Mouse (Mus musculus): ENCODE results near the gene Nrxn3.

Nrxn3 gene

DNA sequence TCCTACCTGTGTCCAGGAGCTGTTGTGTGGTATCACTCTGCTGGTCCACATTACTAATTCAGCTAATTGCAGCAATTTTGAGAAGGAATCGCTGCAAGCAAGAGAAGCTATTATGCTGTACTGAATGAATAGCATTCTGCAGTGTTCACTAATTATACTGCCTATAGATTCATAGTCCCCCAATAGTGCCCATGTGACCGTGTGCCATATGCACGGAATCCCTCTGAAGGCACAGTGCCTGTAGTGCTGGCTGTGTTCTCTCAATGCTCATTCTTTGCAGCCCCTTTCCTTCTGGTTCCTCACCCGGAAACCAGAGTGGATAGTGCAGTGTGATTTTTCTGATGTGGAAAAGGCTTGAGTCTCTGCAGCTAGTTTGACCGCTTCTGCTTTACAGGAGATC lies 1560.3 kb downstream of the Nrxn3 start:
- no peak for DNase-seq (ENCODE audit: low spot score in 2 of 2)

DNA sequence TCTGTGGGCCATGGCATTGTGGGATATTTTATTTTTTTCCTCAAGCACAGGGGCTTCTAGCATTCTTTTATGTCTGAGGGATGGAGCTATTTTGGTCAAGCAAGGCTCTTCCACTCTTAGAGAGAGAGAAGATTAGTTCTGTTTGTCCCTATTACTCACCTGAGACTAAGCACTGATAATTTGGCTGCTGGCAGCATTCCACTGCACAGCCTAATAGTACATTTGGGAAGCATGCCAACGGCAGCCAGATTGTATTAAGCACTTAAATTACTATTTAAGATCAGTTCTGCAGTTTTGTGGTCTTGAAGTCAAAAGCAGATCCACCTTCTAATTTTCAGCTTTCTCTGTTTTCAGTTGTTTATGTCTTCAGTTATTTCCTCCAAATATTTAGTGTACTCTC lies 1580.0 kb downstream of the Nrxn3 start:
- DNase-seq (ENCODE audit: low spot score in 2 of 2) = no peak

DNA sequence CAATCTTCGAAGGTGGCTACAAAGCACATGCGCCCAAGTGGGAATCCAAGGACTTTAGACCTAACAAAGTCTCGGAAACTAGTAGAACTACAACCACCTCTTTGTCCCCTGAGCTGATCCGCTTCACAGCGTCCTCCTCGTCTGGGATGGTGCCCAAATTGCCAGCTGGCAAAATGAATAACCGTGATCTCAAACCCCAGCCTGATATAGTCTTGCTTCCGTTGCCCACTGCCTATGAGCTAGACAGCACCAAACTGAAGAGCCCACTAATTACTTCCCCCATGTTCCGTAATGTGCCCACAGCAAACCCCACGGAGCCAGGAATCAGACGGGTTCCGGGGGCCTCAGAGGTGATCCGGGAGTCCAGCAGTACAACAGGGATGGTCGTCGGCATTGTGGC lies 1609.1 kb downstream of the Nrxn3 start:
- peak in 1 of 2 experiments; percentile 11 for DNase-seq (ENCODE audit: low spot score in 2 of 2)

DNA sequence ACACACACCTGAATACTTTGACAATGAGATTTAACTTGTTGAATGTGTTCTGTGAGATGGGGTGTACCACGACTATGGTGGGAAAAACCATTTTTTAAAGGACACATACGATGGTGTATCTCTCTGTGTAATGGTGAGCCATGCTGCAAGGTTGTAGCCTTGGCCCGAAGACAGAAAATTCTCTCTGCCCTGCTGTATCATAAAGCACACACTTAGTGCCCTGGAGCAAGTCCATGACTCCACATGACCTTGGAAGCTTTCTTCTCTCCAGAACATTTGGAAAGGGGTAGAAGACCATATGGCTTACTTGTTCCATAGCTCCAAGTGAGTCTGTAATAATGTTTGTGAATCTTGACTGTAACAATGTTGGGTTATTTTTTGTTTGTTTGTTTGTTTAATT lies 1609.8 kb downstream of the Nrxn3 start:
- DNase-seq (ENCODE audit: low spot score in 2 of 2) = no peak

DNA sequence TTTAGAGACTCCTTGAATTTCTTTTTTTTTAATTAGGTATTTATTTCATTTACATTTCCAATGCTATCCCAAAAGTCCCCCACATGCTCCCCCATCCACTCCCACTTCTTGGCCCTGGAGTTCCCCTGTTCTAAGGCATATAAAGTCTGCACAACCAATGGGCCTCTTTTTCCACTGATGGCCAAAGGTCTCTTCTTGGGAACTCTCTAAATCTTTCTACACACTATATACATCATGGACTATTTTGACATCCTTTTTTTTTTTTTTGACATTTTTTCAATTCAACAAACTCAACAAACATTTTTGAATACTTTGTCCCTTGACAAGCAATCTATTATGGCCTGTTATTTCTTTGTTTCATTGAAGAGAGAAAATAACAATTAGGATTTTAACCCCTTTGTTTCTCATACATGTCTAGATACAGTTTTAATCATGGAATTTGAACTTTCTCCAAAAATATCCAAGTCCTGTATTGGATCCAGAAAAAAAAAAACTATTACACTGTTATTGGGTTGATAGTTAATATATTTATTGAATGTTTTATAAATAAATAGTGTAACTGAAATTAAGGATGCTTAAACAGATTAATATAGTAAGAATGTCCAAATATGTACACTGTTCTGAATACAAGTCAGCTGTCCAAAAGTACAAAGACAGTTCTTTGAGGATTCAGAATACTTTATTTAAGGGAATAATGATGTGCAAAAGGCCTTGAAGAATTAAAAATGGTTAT lies 1615.0 kb downstream of the Nrxn3 start:
- no peak for DNase-seq (ENCODE audit: low spot score in 2 of 2)

DNA sequence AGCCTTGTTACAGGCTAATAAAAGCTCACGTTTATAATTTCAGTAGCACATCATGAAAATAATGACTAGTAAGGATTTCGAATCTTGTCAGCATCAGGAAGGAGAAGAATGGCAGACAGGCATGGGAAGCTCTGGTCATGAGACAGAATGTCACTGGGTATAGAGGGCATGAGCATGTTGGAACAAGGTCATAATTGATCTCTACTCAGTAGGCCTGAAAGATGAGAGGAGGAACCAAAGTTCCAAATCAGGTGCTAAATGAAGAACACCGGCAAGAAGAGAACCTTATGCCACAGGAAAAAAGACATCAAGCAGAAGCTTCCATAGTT lies 1615.5 kb downstream of the Nrxn3 start:
- no peak for DNase-seq (ENCODE audit: low spot score in 2 of 2)
